Mouse (Mus musculus) macrophage (primary cell): ENCODE measurements around the gene Cops2. TPM values are rescaled to one million over a fixed set of nuclear protein-coding genes. Genes with fewer than 3 reads are reported as not detected.

ENCODE experiments used
- H3K27ac ChIP-seq: fragments of 350-480 bp; formaldehyde crosslinking; 2 replicates; pipeline ENCODE4 v1.9.0; 2021
- H3K36me3 ChIP-seq: fragments of 350-480 bp; formaldehyde crosslinking; 2 replicates; pipeline ENCODE4 v1.9.0; 2021; ENCODE audit errors: inconsistent target
- H3K4me3 ChIP-seq: fragments of 350-480 bp; formaldehyde crosslinking; 2 replicates; pipeline ENCODE4 v1.9.0; 2021; ENCODE audit errors: inconsistent target
- H3K79me2 ChIP-seq: fragments of 350-480 bp; formaldehyde crosslinking; 2 replicates; pipeline ENCODE4 v1.9.0; 2021; ENCODE audit errors: inconsistent target
- WGBS: methylation state at CpG from one replicate; pipeline ENCODE4 v1.1.7; 2026; ENCODE audit warnings: inconsistent platforms; ENCODE audit not compliant: missing documents; 5-methylcytosine and 5-hydroxymethylcytosine counted together
- polyA plus RNA-seq: library from polyadenylated mRNA; stranded (reverse); fragments of 250-400 nt; gene quantifications from 3 replicates; pipeline ENCODE4 v1.2.4, GENCODE M21; 2018; ENCODE audit warnings: inconsistent platforms

The Cops2 gene
- polyA plus RNA-seq, 1 experiment from 2014 or later, result 107 TPM

- Histone ChIP-seq H3K4me3 (peak overlapping the region; percentile 69), H3K79me2 (peaks cover 52% of the 10 kb centered on the region), H3K27ac (peak overlapping the region; percentile 56), H3K36me3 (0 out of 2 replicates have a peak, but pooled peaks cover 4% of the 10 kb centered on the region)
- under 1% methylated on average over 43 of the region's 44 CpGs for WGBS
Measured at GRCm38 (mm10) chr2:125781978-125782718, 76.8 kb downstream of the Cops2 start.

GRCm38 (mm10) chr2:125781006-125781405 lies 77.9 kb downstream of the Cops2 start:
- peaks cover 63% of the 10 kb centered on the region for H3K79me2 ChIP-seq
- no peak overlapping the region for H3K27ac ChIP-seq
- H3K36me3 ChIP-seq, result 0 out of 2 replicates have a peak, but pooled peaks cover 4% of the 10 kb centered on the region
- 81% methylated on average over 2 of the region's 2 CpGs for WGBS
- H3K4me3 ChIP-seq, result no peak overlapping the region; the same call in 1 of the 2 replicates

Other genes with a start within 250 kb of the Cops2 start
- gene Cep152, start 234.0 kb downstream of the Cops2 start, polyA plus RNA-seq, result 2.2 to 3.1 TPM (median 2.4 TPM) in 3 replicates
- 98.4 to 218 TPM (median 159 TPM) in 3 replicates for gene Eid1, start 186.0 kb downstream of the Cops2 start, polyA plus RNA-seq
- 0.69 to 3.0 TPM (median 0.99 TPM) in 3 replicates for gene Shc4, start 135.0 kb downstream of the Cops2 start, polyA plus RNA-seq
- 45.6 to 47.2 TPM (median 45.7 TPM) in 3 replicates for gene Secisbp2l, start 76.3 kb downstream of the Cops2 start, polyA plus RNA-seq
- gene Galk2, start within 50 bp of the Cops2 start, polyA plus RNA-seq, result 64.7 to 79.9 TPM (median 70.6 TPM) in 3 replicates
- gene Fgf7, start 175.5 kb upstream of the Cops2 start, polyA plus RNA-seq, result 0.11 to 0.12 TPM in 2 of 3 replicates, not detected in the other